Mouse (Mus musculus): ENCODE results near the gene Gpx5. TPM values are rescaled to one million over a fixed set of nuclear protein-coding genes. Genes with fewer than 3 reads are reported as not detected.
"Not testable (repeated sequence)": the region's sequence is repeated elsewhere in the genome, so short reads cannot be mapped to it uniquely, and the experiment has no call there.

Gene Gpx5
- total RNA-seq, 2 experiments from 2014 or later, result not detected

DNA sequence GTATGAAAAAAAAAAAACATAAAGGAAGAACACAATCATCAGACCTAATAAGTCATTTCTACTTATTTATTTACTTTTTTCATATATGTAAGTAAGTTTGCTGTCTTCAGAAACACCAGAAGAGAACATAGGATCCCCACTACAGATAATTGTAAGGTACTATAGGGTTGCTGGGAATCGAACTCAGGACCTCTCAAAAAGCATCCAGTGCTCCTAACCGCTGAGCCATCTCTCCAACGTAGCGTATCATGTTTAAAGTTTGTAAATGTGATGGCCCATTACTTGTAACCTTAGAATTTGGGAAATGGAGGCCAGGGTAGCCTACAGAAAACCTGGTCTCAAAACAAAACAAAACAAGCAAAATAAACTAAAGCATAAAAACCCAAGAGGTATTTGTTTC, 25.0 kb downstream of the Gpx5 start:
- DNase-seq (ENCODE audit: low spot score in 2 of 2), result no peak

DNA sequence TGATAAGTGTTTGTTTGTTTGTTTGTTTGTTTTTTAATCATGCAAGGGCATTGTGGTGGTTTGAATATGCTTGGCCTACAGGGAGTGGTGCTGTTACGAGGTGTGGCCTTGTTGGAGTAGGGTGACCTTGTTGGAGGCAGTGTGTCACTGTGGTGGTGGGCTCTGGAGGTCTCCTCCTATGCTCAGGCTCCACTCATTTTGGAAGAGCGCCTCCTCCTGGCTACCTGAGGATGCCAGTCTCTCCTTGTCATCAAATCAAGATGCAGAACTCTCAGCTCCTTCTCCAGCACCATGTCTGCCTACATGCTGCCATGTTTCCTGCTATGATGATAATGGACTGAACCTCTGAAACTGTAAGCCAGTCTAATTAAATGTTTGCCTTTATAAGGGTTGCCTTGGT, 26.8 kb downstream of the Gpx5 start:
- DNase-seq (ENCODE audit: low spot score in 2 of 2), result no peak

DNA sequence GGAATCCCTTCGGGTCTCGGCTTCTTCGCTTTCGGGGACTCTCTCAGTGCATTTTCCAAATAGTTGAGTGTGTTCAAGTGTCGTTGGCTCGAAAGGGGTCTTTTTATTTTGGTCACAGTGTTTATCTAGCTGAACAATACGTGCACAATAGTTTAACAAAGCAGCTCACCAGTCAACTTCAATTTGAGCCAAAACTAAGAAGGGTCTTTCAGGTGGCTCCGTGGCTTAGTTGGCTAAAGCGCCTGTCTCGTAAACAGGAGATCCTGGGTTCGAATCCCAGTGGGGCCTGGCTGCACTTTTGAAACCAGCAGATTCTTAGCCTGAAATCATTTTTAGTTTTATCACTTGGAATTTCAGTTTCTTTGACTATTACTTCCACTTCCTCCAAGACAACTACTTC, 28.2 kb downstream of the Gpx5 start:
- DNase-seq (ENCODE audit: low spot score in 2 of 2), result no peak

DNA sequence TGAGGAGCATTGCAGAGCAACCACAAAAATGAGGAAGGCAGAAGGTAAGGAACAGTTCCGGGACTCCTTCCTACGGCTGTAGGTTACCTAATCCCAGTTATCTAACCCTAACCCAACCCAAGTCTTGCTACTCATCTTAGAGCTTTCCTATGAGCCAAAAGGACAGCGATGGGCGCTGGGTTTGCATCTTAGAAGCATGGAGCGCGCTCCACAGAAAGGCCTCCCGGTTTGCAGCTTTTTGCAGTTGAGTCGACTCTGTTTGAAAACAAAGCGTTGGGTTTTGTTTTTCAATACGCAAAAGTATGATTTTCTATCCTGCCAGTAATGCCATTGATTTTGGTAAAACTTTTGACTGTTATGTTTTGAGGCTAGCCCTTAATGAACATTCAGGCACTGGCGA, 28.6 kb downstream of the Gpx5 start:
- DNase-seq (ENCODE audit: low spot score in 2 of 2), result no peak

DNA sequence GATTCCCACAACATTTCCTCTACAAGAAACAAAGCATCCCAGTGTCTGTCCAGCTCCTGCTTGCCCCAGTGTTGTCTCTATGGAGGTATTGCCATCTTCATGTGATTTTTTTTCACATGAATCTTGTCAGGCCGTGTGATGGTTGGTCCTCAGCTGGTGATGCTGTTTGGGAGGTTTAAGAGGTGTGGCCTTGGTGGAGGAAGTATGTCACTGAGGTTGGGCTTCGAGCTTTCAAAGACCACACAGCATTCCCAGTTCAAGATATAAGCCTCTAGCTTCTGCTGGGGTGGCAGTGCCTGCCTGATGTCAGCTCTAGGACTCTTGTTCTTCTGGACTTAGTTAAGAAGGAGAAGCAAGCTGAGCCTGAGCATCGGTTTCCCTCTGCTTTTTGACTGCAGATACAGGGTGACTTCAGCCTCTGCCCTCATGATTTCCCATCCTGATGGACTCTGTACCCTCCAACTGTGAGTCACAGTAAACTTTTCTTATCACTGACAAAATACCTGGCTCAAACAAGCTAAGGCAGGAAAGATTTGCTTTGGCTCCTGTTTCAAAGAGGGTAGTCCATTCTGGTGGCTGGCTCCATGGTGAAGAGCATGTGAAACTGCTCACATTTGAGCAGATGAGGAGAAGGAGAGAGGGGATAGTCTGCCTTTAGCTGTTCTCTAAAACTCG, 29.6 kb downstream of the Gpx5 start:
- DNase-seq (ENCODE audit: low spot score in 2 of 2), result no peak

DNA sequence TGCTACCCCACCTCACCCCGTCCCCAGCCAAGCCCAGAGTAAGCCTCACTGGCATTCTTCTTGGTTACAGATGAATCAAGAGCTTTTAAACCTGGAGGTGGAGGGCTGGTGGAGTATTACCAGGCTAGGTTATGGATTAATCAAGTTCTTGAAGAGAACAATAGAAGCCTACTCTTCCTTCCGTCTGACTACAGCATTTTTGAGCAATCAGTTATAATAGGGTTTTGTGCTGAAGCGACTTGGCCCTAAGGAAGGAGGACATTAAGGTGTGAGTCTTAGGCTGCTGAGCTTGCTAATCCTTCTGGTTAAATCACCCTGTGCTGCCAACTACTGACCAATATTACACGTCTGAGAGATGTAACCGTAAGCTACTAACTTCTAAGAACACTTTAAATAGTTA, 32.2 kb downstream of the Gpx5 start:
- no peak for DNase-seq (ENCODE audit: low spot score in 2 of 2)

DNA sequence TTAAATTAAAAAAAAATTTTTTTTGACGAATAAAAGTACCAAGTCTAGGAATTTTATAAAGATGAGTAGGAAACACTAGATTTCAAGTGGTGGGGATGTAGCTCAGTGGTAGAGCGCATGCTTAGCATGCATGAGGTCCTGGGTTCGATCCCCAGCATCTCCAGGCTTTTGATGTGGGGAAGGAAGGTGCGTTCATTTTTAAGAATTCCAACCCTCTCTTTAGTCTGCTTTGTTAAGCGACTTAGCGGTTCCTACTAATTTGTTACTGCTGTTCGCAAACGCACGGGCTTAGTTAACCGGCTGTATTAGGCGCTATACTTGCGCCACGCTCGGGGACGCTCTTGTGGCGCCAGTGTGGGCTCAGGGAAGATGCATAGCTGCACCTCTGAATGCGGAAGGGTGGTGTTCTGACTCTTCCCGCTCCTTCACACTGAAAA, 32.8 kb downstream of the Gpx5 start:
- DNase-seq (ENCODE audit: low spot score in 2 of 2), result no peak

DNA sequence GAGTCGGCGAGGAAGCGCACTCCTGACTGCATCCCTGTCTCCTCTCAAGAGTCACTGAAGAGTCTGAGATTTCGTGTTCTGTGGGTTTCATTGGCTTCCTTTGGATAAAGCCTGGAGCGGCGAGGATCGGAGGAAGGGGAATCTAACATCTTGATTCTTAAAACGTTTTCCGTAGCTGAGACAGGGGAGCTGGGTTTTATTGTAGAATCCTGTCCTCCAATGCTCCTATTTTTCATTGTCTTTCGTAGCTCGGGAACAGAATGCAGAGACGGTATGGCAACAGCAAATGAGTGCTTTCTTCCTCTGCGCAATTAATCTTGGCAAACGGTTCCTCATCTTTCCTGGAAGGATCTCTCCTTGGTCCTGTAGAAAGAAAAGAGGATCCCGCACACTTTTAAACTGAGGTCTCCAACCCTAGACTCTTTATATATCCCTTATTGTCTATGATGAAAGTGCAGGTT, 33.3 kb downstream of the Gpx5 start:
- DNase-seq (ENCODE audit: low spot score in 2 of 2), result no peak

DNA sequence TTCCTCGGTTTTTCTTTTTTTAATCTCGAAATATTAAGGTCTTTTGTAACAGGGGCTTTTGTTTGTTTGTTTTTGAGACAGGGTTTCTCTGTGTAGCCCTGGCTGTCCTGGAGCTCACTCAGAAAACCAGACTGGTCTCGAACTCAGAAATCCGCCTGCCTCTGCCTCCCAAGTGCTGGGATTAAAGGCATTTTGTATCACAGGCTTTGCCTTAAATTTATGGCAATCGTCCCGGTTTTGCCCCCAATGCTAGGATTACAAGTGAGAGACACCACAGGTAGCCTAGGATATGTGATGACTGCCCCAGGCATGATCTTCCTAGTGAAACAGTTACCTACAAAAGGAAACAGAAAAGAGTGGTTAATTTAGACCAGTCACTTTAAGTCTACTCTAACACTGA, 34.0 kb downstream of the Gpx5 start:
- DNase-seq (ENCODE audit: low spot score in 2 of 2), result no peak

DNA sequence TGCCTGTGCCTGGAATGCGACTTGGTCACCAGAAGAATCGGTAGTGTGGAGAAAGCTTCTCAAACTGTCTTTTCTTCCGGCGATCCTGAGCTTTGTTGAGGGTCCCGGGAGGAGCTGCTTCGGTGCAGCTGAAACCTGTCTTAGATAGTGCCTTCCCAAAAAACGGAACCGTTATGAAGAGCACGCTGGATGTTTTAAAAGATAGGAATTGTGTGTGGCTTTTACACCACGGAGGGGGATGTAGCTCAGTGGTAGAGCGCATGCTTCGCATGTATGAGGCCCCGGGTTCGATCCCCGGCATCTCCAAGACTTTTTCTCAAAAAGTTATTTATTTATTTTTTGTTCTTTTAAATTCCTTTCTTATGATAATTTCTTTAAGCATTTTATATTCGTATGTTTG, 38.5 kb downstream of the Gpx5 start:
- DNase-seq (ENCODE audit: low spot score in 2 of 2), result no peak

DNA sequence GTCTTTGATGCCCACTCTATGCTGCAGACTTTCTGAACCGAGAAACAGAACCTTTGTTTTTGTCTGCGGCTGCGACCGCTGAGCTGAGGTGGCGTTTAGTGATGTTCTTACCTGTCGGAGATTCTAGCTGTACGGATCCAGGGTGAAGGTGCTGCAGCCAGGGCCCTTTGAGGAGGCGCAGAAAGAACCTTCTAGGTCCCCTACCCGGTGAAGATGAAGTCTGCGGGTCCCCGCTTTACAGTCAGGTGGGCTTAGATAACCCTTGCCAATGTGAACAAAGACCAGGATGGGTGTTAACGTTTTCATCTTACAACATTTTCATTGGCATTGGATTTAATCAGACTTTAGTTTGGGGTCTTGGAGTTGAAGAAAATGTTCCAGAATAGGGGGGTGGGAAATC, 39.0 kb downstream of the Gpx5 start:
- DNase-seq (ENCODE audit: low spot score in 2 of 2), result no peak

DNA sequence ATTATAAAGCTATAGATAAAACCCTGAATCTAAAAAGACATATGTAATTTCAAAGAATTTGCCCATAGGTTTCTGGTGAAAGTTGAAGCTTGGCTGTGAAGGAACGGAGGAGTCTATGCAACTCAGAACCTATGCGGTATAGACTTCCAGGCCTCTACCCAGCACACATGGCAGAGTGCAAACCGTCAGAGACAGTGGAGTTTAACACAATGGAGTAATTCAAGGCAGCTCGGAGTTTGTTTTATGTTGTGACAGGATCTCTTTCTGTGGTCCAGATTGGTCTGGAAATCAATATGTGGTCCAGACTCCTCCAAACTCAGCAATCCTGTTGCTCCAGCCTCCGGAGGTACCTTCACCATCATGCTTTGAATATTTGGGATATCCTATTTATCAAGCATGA, 39.5 kb downstream of the Gpx5 start:
- DNase-seq (ENCODE audit: low spot score in 2 of 2), result no peak

DNA sequence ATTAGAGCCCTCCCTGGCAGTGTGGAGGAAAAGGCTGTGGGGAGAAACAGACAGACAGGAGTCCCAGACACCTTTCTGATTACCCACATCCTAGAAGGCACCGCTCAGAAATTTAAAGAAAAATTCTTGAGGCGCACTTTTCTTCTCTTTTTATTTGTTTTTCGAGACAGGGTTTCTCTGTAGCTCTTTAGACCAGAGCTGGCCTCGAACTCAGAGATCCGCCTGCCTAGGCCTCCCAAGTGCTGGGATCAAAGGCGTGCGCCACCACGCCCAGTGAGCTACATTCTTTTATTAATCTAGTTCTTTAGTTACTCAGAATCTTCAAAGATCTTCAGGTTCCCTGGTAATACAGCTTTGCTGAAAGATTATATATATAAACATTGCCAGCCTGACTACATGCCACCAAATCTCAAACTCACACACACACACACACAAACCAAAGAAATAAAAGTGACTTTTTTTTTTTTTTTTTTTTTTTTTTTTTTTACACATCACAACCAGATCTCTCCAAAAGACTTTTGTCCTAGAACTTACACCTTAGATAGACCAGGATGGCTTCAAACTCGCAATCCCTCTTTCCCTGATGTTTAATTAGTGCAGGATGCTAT, 42.4 kb downstream of the Gpx5 start:
- no peak for DNase-seq (ENCODE audit: low spot score in 2 of 2)

DNA sequence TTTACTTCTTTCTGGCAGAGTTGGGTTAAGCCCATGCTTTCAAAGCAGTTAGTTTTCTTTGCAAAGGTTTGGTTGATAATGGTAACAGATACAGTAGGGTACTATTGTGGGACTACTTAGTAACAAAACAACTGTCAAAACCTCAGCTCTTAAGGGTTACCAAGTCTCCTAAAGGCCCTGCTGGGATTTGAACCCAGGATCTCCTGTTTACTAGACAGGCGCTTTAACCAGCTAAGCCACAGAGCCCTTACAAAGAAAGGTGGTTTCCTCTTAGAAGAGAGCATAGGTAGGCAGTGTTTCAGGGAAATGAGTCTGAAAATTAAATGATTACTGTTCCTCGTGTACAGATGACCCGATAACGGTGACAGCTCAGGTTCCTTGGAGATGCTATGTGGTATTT, 43.5 kb downstream of the Gpx5 start:
- no peak for DNase-seq (ENCODE audit: low spot score in 2 of 2)

DNA sequence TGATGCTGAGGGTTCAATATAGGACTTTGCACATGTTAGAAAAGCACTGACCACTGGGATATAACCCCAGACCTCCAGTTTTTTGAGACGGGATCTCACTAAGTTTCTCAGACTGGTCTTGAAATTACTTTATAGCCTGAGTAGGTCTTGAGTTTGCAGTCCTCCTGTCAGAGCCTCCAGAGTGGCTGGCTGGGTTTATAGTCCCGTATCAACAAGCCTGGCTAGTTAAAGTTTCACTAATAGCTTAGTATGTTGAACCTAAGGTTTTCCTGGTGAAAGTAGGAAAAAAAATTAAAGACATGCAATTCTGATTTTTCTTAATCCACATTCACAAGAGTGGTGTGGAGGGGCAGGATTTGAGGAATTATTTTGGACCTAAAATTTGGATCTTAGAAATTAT, 46.3 kb downstream of the Gpx5 start:
- no peak for DNase-seq (ENCODE audit: low spot score in 2 of 2)

DNA sequence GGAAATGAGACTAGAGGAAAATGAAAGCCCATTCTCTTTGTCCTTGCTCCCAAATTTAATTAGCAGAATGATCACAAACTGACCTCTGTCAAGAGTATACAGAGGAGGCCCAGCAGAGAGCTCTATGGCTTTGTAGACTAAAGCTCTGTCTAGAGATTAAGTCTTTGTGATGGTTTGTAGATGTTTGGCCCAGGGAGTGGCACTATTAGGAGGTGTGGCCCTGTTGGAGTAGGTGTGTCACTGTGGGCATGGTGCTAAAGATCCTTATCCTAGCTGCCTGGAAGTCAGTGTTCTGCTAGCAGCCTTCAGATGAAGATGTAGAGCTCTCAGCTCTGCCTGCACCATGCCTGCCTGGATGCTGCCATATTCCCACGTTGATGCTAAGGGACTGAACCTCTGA, 47.6 kb downstream of the Gpx5 start:
- DNase-seq (ENCODE audit: low spot score in 2 of 2), result not testable (repeated sequence)

DNA sequence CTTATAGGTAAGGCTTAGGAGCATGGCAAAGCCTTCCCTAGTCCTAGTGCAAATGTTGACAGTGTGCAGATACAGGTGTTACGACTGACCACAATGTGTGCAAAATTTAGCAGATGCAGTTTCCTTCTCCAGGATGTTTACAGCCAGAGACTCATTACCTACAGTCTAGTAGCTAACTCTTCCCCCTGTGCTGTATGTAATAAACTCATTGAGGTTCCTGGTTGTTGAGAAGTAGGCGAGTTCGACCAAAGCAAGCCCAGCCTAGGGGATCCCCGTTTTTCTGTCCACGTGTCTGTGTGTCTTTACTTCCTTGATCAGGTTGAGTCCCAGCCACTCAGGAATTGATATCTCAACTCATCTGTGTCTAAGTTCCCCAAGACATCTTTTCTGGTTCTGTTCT, 48.4 kb downstream of the Gpx5 start:
- no peak for DNase-seq (ENCODE audit: low spot score in 2 of 2)

DNA sequence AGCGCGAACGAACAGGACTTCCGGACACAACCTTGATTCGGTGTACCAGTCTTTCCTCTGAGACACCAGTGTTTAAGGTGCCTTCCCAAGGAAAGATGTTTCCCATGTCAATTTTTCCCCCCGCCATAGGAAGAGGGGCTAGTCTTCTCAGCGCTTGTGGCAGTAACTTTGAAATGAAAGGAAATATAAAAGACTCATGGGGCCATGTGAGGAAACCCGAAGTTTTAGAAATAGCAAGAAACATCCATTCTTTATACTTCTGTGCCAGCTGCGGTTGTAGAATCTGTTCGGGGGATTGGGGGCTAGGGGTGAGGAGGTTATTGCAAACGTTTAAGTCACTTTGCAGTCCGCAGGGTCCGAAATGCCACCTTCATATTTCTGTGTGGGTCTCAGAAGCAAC, 49.3 kb downstream of the Gpx5 start:
- DNase-seq (ENCODE audit: low spot score in 2 of 2), result no peak

DNA sequence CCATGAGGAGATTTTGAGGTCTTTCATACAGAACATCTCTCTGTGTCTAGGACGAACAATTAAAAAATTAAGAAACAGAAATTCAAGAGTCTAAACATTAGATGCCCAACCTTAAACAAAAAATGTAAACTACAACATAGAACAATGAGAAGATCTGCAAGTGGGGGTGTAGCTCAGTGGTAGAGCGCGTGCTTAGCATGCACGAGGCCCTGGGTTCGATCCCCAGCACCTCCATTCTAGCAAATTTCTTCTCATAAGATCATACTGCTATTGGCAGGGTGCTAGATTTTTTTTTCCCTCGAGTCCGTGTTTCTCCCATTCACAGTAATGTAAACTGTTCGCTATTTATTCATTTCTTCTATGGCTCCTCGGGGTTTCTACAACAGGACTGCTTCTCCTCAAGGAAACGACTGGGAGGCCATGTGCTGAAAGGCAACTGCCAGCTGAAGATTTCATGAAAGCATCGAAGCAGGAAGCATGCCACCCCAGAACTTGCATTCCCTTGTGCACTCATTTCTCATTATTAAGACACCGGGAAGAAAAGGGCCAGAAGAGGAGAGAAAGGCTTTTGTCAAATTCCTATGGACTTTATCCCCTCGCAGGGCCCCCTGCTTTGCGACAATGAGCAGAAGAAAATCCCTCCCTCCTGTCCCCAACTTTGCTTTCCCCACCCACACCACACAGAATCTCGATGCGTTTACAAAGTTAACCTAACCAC, 50.0 kb downstream of the Gpx5 start:
- no peak for DNase-seq (ENCODE audit: low spot score in 2 of 2)

DNA sequence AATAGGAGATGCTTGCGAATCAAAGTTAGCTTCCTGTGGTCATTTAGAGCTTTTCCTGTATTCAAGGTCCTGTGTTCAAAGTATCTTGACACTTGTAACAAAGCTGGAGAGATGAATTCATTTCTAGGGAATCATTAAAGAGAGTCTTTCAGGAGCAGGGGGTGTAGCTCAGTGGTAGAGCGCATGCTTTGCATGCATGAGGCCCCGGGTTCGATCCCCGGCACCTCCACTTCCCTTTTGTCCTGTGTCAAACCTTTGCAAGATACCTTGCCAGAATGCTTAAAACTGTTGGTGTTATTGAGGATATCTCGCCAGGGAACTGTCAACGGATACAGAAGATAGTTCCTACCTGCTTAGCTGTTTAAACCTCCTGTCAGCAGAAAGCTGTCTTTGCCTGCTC, 51.7 kb downstream of the Gpx5 start:
- DNase-seq (ENCODE audit: low spot score in 2 of 2), result no peak

DNA sequence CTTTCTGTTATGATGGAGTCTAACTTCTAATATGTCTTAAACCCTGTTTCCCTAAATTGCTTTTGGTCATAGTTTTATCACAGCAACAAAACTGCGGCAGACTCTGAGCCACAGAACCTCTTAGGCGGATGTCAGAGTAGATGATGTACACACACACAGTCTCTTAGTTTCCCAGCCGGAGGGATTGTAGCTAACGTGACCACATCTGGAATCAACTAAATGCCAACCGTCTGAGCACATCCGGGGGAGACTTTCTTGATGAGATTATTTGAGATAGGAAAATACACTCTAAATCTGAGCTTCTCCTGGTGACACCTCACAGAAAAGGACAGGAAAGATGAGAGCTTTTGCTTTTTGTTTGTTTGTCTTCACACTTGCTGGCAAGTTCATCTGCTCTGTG, 55.4 kb downstream of the Gpx5 start:
- no peak for DNase-seq (ENCODE audit: low spot score in 2 of 2)

DNA sequence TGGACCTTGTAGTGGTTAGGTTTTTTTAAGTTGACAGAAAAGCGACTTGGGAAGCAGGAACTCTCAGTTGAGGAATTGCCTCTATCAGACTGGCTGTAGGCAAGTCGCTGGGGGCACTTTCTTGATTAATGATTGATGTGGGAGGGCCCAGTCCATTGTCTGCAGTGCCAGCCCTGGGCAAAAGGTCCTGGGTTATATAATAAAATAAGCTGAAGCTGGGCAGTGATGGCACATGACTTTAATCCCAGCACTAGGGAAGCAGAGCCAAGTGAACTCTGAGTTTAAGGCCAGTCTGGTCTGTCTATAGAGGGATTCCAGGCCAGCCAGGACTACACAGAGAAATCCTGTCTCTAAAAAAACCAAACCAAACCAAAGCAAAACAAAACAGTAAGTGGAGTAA, 55.8 kb downstream of the Gpx5 start:
- DNase-seq (ENCODE audit: low spot score in 2 of 2), result no peak
